Mouse (Mus musculus): Measurements from ENCODE around the gene Pias4. TPM values are rescaled to one million over a fixed set of nuclear protein-coding genes. Genes with fewer than 3 reads are reported as not detected.
"Not testable (repeated sequence)": the region's sequence is repeated elsewhere in the genome, so short reads cannot be mapped to it uniquely, and the experiment has no call there.

The Pias4 gene
- total RNA-seq, 2 experiments from 2014 or later = 11.7 to 14.2 TPM

GRCm38 (mm10) chr10:81191342-81191982 lies 23.7 kb upstream of the Pias4 start:
- DNase-seq = peak; percentile 11

GRCm38 (mm10) chr10:81190912-81191321 lies 23.2 kb upstream of the Pias4 start:
- no peak for DNase-seq

- no peak for DNase-seq
Observed at GRCm38 (mm10) chr10:81190236-81190911, 22.7 kb upstream of the Pias4 start.

- DNase-seq = no peak
Observed at GRCm38 (mm10) chr10:81189821-81190220, 22.1 kb upstream of the Pias4 start.

DNA sequence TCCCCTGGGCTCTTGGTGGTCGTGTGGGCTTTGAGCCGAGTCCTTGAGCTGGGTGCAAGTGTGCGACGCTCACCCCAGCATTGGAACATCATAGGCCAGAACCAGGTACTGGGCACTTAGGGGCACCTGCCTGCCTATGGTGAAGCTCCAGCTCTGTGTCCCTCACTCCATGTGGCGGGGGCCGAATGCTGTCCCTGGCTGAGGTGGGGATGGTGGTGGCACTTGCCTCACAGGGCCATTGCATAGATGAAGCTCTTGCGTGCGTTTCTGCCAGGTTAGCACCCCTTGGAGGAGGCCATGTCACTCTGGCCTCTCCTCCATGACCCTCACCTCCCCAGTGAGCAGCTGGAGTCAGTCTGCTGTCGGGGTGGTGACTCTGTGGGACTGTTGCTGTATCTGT lies 19.4 kb upstream of the Pias4 start:
- DNase-seq = no peak

- DNase-seq = no peak
Observed at GRCm38 (mm10) chr10:81184765-81185164, 17.0 kb upstream of the Pias4 start.

- no peak for DNase-seq
Observed at GRCm38 (mm10) chr10:81183805-81184204, 16.1 kb upstream of the Pias4 start, which contains the start of gene 4930442H23Rik. 4930442H23Rik (minus strand) TSS chr10:81183849.

DNA sequence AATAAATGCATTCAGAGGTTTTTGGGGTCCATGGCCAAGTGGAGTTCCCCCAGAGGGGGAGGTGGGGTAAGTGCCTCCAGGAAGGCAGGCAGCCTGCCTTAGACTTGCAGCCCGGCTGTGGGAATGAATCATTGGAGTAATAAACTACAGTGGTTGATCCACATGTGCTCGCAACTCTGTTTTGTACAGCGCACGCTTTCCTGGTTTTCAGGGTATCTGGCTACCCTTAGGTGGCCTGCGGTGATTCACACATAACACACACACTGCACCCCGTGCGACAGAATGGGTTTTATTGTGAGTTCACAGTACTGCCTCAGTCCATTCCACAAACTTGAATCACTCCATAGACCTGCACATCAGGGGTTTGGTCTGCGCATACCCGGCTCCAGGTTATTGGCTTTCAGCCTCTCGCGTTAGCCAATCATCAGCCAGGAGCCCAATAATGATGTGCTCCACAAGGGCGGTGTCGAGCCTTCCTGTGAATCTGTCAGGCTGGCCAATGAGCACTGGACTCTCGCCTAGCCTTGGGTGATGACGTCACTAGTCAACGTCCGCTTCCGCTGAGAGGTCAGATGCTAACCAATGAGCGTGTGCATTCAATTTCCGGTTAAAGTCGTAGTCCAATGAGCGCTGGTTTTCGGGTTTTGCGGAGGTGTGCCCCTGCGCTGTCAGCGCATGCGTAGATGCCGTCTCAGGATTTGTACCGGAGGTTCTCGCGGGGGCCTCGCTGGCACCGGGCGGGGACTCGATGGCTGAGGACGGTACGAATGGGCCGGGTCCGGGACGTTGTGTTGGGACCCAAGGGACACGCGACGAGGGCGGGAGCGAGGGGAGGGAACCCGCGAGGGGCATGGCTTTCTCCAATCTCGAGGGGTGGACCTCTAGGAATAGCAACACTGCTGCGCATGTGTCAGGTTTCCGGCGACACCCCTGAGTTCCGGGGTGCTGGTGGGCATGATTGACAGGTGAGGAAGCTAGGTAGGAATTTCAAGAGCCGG lies 14.9 kb upstream of the Pias4 start, which contains the start of gene Dapk3:
Gene Dapk3, plus strand, starts transcription at position 670 of the 998 bp plus-strand sequence.
- peak; percentile 96 for DNase-seq

GRCm38 (mm10) chr10:81181860-81182259 lies 14.1 kb upstream of the Pias4 start:
- not testable (repeated sequence) for DNase-seq

DNA sequence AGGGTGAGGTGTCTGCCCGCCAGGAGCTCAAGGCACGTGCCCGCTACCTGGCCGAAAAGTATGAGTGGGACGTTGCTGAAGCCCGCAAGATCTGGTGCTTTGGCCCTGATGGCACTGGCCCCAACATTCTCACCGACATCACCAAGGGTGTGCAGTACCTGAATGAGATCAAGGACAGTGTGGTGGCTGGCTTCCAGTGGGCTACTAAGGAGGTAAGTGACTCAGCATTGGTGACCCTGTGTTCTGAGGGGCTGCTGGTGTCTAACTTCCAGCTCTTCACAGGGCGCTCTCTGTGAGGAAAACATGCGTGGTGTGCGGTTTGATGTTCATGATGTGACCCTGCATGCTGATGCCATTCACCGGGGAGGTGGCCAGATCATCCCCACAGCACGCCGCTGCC lies 13.2 kb upstream of the Pias4 start:
- no peak for DNase-seq

GRCm38 (mm10) chr10:81179451-81180342 lies 12.0 kb upstream of the Pias4 start:
- no peak for DNase-seq

GRCm38 (mm10) chr10:81178927-81179326 lies 11.2 kb upstream of the Pias4 start:
- no peak for DNase-seq

- DNase-seq = no peak
Observed at GRCm38 (mm10) chr10:81177958-81178712, 10.4 kb upstream of the Pias4 start.

GRCm38 (mm10) chr10:81177491-81177925 lies 9.8 kb upstream of the Pias4 start:
- no peak for DNase-seq

- peak; percentile 97 for DNase-seq
Observed at GRCm38 (mm10) chr10:81176466-81177271, 8.9 kb upstream of the Pias4 start, which contains the start of gene Eef2. Eef2 (plus strand) TSS chr10:81176631.

DNA sequence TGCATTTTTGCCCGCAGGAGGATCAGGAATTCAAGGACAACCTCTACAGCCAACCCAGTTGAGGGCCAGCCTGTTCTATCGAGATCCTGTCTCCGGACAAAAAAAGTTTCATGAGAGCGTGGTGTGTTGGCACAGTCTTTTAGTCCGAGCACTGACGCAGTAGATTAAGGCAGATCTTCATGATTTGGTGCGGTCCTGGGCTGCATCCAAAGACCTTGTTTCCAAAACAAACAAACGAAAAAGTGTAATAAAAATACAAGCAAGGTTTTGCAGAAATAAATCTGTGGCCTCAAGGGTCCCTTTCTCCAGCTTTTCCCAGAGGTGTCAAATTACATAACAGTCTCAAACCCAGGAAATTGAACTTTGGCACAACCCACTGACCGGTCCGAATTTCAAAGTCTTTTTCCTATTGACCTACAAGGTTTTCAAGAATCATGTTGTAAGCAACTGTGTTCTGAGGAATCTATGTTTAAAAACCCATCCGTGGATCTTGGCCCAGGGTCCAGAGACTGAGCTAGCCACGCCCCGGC lies 8.3 kb upstream of the Pias4 start:
- no peak for DNase-seq

DNA sequence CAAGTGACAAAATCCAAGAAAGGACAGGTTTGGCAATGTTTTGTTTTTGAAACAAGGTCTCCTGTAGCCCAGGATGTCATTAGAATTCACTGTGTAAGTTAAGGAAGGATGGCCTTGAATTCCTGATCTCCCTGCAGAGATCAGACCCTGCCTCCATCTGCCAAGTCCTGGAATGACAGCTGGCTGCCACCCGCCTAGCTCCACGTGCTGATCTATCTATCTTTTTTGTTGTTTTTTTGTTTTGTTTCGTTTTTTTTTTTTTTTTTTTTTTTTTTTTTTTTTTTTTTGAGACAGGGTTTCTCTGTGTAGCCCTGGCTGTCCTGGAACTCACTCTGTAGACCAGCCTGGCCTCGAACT lies 7.6 kb upstream of the Pias4 start:
- DNase-seq = not testable (repeated sequence)

DNA sequence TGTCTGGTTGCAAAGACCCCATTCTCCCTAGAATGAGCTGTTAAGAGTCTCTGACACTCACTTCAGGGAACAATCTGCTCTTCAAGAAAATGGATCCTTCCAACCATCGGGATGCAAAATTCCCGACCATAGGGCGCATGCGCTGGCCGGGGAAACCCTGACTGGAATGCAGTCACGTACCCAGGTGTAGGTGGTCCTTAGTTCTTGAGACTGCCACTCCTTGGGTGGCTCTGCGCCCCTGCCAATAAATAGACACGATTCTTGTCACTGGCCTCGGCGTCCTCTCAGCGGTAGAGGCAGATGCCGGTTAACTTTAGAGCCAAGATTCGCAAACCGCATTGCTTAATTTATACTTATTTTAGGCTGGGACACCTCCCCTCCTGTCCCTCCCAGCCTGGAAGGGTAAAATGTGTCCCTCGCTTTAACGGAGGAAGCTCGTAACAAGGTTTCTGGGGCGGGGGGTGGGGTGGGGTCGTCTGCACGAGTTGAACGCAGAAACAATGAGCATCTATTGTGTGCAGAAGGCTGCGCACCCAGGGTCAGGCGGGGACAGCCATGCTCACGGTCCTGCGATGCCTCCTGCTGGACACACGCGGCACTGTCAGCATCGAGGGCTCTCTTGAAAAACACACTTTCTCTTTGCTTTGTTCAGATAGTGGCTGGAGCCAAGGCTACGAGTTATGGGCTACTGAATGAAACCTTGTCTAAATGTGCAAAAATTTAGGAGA lies 7.1 kb upstream of the Pias4 start:
- DNase-seq = peak; percentile 82

DNA sequence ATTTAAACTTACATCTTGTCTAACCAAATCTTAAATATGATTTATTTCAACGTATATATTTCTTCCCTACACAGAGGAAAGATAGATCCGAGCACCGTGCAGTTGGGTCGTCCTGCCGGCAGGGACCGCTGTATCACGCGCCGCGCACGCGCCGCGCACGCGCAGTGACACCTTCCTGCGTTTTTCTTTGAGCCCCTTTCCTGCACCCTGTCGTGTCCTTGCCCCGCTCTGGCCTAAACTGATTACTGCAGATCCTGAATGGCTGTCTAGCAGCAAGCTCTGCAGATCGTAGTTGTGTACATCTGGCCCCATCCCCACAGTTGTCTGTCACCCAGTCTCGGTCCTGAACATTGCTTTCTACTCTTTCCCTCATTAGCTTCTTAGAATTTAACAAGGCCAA lies 5.4 kb upstream of the Pias4 start:
- DNase-seq = peak; percentile 78
